Mouse (Mus musculus): ENCODE data around the gene Tcaf3.

- no peak for TF ChIP-seq ZC3H11A (IDR thresholded peaks at IDR 0.05; ENCODE audit: borderline replicate concordance, low read depth, low read length)
- TF ChIP-seq CHD2 (IDR thresholded peaks at IDR 0.05; ENCODE audit: low read depth, low read length) = no peak
- TF ChIP-seq MAFK (IDR thresholded peaks at IDR 0.05; ENCODE audit: insufficient read depth, low read depth, low read length) = no peak
- no peak for TF ChIP-seq ZNF384 (IDR thresholded peaks at IDR 0.05; ENCODE audit: low read depth, low read length)
- TF ChIP-seq HCFC1 (IDR thresholded peaks at IDR 0.05; ENCODE audit: borderline replicate concordance, insufficient read depth, low read length) = no peak
Observed at GRCm38 (mm10) chr6:42597592-42597991, at the start of gene Tcaf3.
